Mouse (Mus musculus) testis, postnatal 10 days (tissue): Measurements from ENCODE around the gene Dusp14.

Experiments
- DNase-seq: peaks from one replicate; pipeline ENCODE4 v3.0.0; 2021; ENCODE audit warnings: low spot score

The Dusp14 gene

GRCm38 (mm10) chr11:84016147-84016809 lies 52.8 kb downstream of the Dusp14 start:
- DNase-seq: no peak

- DNase-seq: no peak
These were observed 56.0 kb downstream of the Dusp14 start for GRCm38 (mm10) chr11:84013105-84013504.

GRCm38 (mm10) chr11:84011576-84011975 lies 57.5 kb downstream of the Dusp14 start:
- DNase-seq: no peak

GRCm38 (mm10) chr11:84011050-84011449 lies 58.0 kb downstream of the Dusp14 start:
- DNase-seq: no peak

GRCm38 (mm10) chr11:84010411-84010810 lies 58.6 kb downstream of the Dusp14 start:
- DNase-seq: no peak

GRCm38 (mm10) chr11:84009001-84009400 lies 60.1 kb downstream of the Dusp14 start:
- DNase-seq: no peak

GRCm38 (mm10) chr11:84003986-84004385 lies 65.1 kb downstream of the Dusp14 start:
- no peak for DNase-seq

- no peak for DNase-seq
These were observed 67.8 kb downstream of the Dusp14 start for GRCm38 (mm10) chr11:84001257-84001656.

GRCm38 (mm10) chr11:83999411-83999915 lies 69.6 kb downstream of the Dusp14 start:
- no peak for DNase-seq

GRCm38 (mm10) chr11:83998993-83999392 lies 70.1 kb downstream of the Dusp14 start:
- no peak for DNase-seq
